Mouse (Mus musculus) lung, adult 2 months (tissue): ENCODE results near the gene Rbfox2.
"Not testable (repeated sequence)": the region's sequence is repeated elsewhere in the genome, so short reads cannot be mapped to it uniquely, and the experiment has no call there.

Experiments
- CTCF ChIP-seq: fragments of 200-500 bp; IDR thresholded peaks from 2 replicates; pipeline ENCODE4 v1.5.1; 2011; ENCODE audit warnings: mild to moderate bottlenecking, low read length, control low read depth; ENCODE audit not compliant: insufficient read depth
- POLR2A ChIP-seq: fragments of 200-500 bp; IDR thresholded peaks from 2 replicates; pipeline ENCODE4 v1.6.1; 2011; ENCODE audit warnings: low read depth, mild to moderate bottlenecking, control low read depth, low read length, borderline replicate concordance; ENCODE audit errors: extremely low read depth

- not testable (repeated sequence) for TF ChIP-seq POLR2A, CTCF
These were observed 37.3 kb downstream of the Rbfox2 start for GRCm38 (mm10) chr15:77269496-77269895.
